Mouse (Mus musculus) embryonic facial prominence, embryonic 11.5 days (tissue): ENCODE measurements around the gene Olfr1030. TPM values are rescaled to one million over a fixed set of nuclear protein-coding genes. Genes with fewer than 3 reads are reported as not detected.

ENCODE experiments used
- polyA plus RNA-seq: library from polyadenylated mRNA; unstranded; fragments of >200 nt; fragmentation: Nextera tagmentation; extraction: Ambion mirVana; gene quantifications from 2 replicates; pipeline ENCODE4 v1.2.1, GENCODE M21; 2014

The Olfr1030 gene
- polyA plus RNA-seq, 1 experiment from 2014 or later = not detected

Other genes with a start within 250 kb of the Olfr1030 start
- gene Olfr1012, start 216.5 kb upstream of the Olfr1030 start, polyA plus RNA-seq = not detected in 2 replicates
- not detected in 2 replicates for gene Olfr1013, start 212.2 kb upstream of the Olfr1030 start, polyA plus RNA-seq
- not detected in 2 replicates for gene Olfr1014, start 206.6 kb upstream of the Olfr1030 start, polyA plus RNA-seq
- 0.14 TPM in 1 of 2 replicates, not detected in the other for gene Olfr1015, start 197.3 kb upstream of the Olfr1030 start, polyA plus RNA-seq
- not detected in 2 replicates for gene Olfr1016, start 176.7 kb upstream of the Olfr1030 start, polyA plus RNA-seq
- gene Olfr1018, start 160.8 kb upstream of the Olfr1030 start, polyA plus RNA-seq = not detected in 2 replicates
- gene Olfr1019, start 133.8 kb upstream of the Olfr1030 start, polyA plus RNA-seq = not detected in 2 replicates
- gene Olfr1020, start 132.2 kb upstream of the Olfr1030 start, polyA plus RNA-seq = not detected in 2 replicates
- gene Olfr1022, start 110.7 kb upstream of the Olfr1030 start, polyA plus RNA-seq = not detected in 2 replicates
- not detected in 2 replicates for gene Olfr1023, start 93.6 kb upstream of the Olfr1030 start, polyA plus RNA-seq
- gene Olfr1024, start 74.2 kb upstream of the Olfr1030 start, polyA plus RNA-seq = not detected in 2 replicates
- not detected in 2 replicates for gene Olfr1025-ps1, start 64.1 kb upstream of the Olfr1030 start, polyA plus RNA-seq
- 0.18 and 0.22 TPM in 2 replicates for gene Olfr1026, start 57.7 kb upstream of the Olfr1030 start, polyA plus RNA-seq
- gene Olfr1028, start 28.8 kb upstream of the Olfr1030 start, polyA plus RNA-seq = not detected in 2 replicates
- gene Olfr1029, start 5.4 kb upstream of the Olfr1030 start, polyA plus RNA-seq = not detected in 2 replicates
- gene Olfr1031, start 11.0 kb downstream of the Olfr1030 start, polyA plus RNA-seq = not detected in 2 replicates
- gene Olfr1032, start 26.3 kb downstream of the Olfr1030 start, polyA plus RNA-seq = not detected in 2 replicates
- 0.06 TPM in 1 of 2 replicates, not detected in the other for gene Olfr1033, start 41.4 kb downstream of the Olfr1030 start, polyA plus RNA-seq
- 0.10 TPM in 1 of 2 replicates, not detected in the other for gene Olfr1034, start 66.6 kb downstream of the Olfr1030 start, polyA plus RNA-seq
- not detected in 2 replicates for gene Olfr1036, start 94.7 kb downstream of the Olfr1030 start, polyA plus RNA-seq
- gene Olfr1037, start 108.1 kb downstream of the Olfr1030 start, polyA plus RNA-seq = not detected in 2 replicates
- gene Olfr1039, start 156.7 kb downstream of the Olfr1030 start, polyA plus RNA-seq = not detected in 2 replicates
- not detected in 2 replicates for gene Olfr1040, start 167.5 kb downstream of the Olfr1030 start, polyA plus RNA-seq
- not detected in 2 replicates for gene Olfr1042, start 182.6 kb downstream of the Olfr1030 start, polyA plus RNA-seq
- gene Olfr1043, start 188.2 kb downstream of the Olfr1030 start, polyA plus RNA-seq = not detected in 2 replicates
- gene Olfr1044, start 198.5 kb downstream of the Olfr1030 start, polyA plus RNA-seq = not detected in 2 replicates
- not detected in 2 replicates for gene Olfr52, start 206.4 kb downstream of the Olfr1030 start, polyA plus RNA-seq
- not detected in 2 replicates for gene Olfr1045, start 223.7 kb downstream of the Olfr1030 start, polyA plus RNA-seq
- gene Olfr1046, start 240.0 kb downstream of the Olfr1030 start, polyA plus RNA-seq = not detected in 2 replicates